Mouse (Mus musculus) heart, embryonic 11.5 days (tissue): ENCODE results near the gene Tcf12. TPM values are rescaled to one million over a fixed set of nuclear protein-coding genes. Genes with fewer than 3 reads are reported as not detected.

Source experiments
- ATAC-seq: fragments of 200-750 bp; cut with Nextera tagmentation; replicated peaks from 2 replicates; pipeline ENCODE4 v1.8.0; 2017; ENCODE audit warnings: moderate library complexity; ENCODE audit not compliant: insufficient number of reproducible peaks, low FRiP score, low TSS enrichment
- H3K27ac ChIP-seq: fragments of 300-500 bp; sonication (generic); 2 replicates; pipeline ENCODE4 v1.5.1; 2014; ENCODE audit warnings: mild to moderate bottlenecking, low read depth, low read length
- H3K27me3 ChIP-seq: fragments of 300-500 bp; sonication (generic); 2 replicates; pipeline ENCODE4 v1.6.1; 2014; ENCODE audit warnings: mild to moderate bottlenecking, low read length, mixed read lengths; ENCODE audit not compliant: control insufficient read depth, insufficient read depth
- H3K36me3 ChIP-seq: fragments of 300-500 bp; sonication (generic); 2 replicates; pipeline ENCODE4 v1.6.1; 2014; ENCODE audit warnings: mild to moderate bottlenecking, low read length, moderate library complexity, mixed read lengths; ENCODE audit not compliant: control insufficient read depth, insufficient read depth
- H3K4me1 ChIP-seq: fragments of 300-500 bp; sonication (generic); 2 replicates; pipeline ENCODE4 v1.6.1; 2014; ENCODE audit warnings: low read length; ENCODE audit not compliant: control insufficient read depth, insufficient read depth
- H3K4me2 ChIP-seq: fragments of 300-500 bp; sonication (generic); 2 replicates; pipeline ENCODE4 v1.6.1; 2014; ENCODE audit warnings: mild to moderate bottlenecking, moderate library complexity
- H3K4me3 ChIP-seq: fragments of 300-500 bp; sonication (generic); 2 replicates; pipeline ENCODE4 v1.5.1; 2014; ENCODE audit warnings: low read depth, low read length
- H3K9ac ChIP-seq: fragments of 300-500 bp; sonication (generic); 2 replicates; pipeline ENCODE4 v1.6.1; 2014; ENCODE audit warnings: mild to moderate bottlenecking, low read depth, low read length, moderate library complexity
- H3K9me3 ChIP-seq: fragments of 300-500 bp; sonication (generic); replicated peaks from 2 replicates; pipeline ENCODE4 v1.6.1; 2016; ENCODE audit warnings: low read length; ENCODE audit not compliant: control insufficient read depth
- WGBS: fragments of 180-500 bp; shearing (Covaris S2); extraction: QIAGEN DNeasy Blood & Tissue Kit; methylation state at CpG from one replicate; pipeline ENCODE4 v1.1.7; 2014; ENCODE audit not compliant: insufficient replicate concordance; 5-methylcytosine and 5-hydroxymethylcytosine counted together
- polyA plus RNA-seq: library from polyadenylated mRNA; unstranded; fragments of >200 nt; fragmentation: Nextera tagmentation; extraction: Ambion mirVana; gene quantifications from 2 replicates; pipeline ENCODE4 v1.2.1, GENCODE M21; 2014

Tcf12 gene
- 47.3 and 51.8 TPM in 2 replicates for polyA plus RNA-seq

GRCm38 (mm10) chr9:72111622-72112550, at the start of gene Tcf12:
Gene Tcf12, minus strand, starts transcription at chr9:72111871.
- peak within 1 kb of the TSS; percentile 94 for H3K27ac ChIP-seq
- peak within 1 kb of the TSS; percentile 93 for H3K4me3 ChIP-seq
- WGBS: 3% methylated on average over 79 of the region's 88 CpGs
- H3K9me3 ChIP-seq: no peaks in the 10 kb centered on the region
- no peaks in the 10 kb centered on the region for H3K27me3 ChIP-seq
- H3K36me3 ChIP-seq: no peaks in the 10 kb centered on the region; the same call in 1 of the 2 replicates
- peaks cover 5% of the 10 kb centered on the region; the same call in 1 of the 2 replicates for H3K4me1 ChIP-seq
- H3K9ac ChIP-seq: peak within 1 kb of the TSS; percentile 99
- H3K4me2 ChIP-seq: peak within 1 kb of the TSS; percentile 88
- peak; percentile 87 for ATAC-seq

- Histone ChIP-seq H3K36me3 (no peaks in the 10 kb centered on the region), H3K27me3 (no peaks in the 10 kb centered on the region), H3K4me1 (no peaks in the 10 kb centered on the region), H3K9ac (no peak overlapping the region), H3K4me2 (no peak overlapping the region), H3K9me3 (no peaks in the 10 kb centered on the region), H3K27ac (no peak overlapping the region), H3K4me3 (no peak overlapping the region)
- WGBS: 87% methylated on average over 2 of the region's 2 CpGs
- ATAC-seq: no peak
These were observed 46.7 kb upstream of the Tcf12 start for GRCm38 (mm10) chr9:72158392-72158791.

- no peak overlapping the region for H3K4me3 ChIP-seq
- H3K4me1 ChIP-seq: no peaks in the 10 kb centered on the region
- no peak overlapping the region for H3K9ac ChIP-seq
- WGBS: 71% methylated on average over 1 of the region's 1 CpGs
- no peak overlapping the region for H3K27ac ChIP-seq
- H3K4me2 ChIP-seq: no peak overlapping the region
- H3K36me3 ChIP-seq: no peaks in the 10 kb centered on the region
- no peak for ATAC-seq
- H3K9me3 ChIP-seq: no peaks in the 10 kb centered on the region
- H3K27me3 ChIP-seq: no peaks in the 10 kb centered on the region
These were observed 45.4 kb upstream of the Tcf12 start for GRCm38 (mm10) chr9:72157091-72157490.

- Histone ChIP-seq H3K4me3 (no peak overlapping the region), H3K9me3 (no peaks in the 10 kb centered on the region)
- WGBS: 41% methylated on average over 21 of the region's 21 CpGs
These were observed 43.8 kb upstream of the Tcf12 start for GRCm38 (mm10) chr9:72155250-72156138.

GRCm38 (mm10) chr9:72144148-72144547, 32.5 kb upstream of the Tcf12 start:
- Histone ChIP-seq H3K9me3 (no peaks in the 10 kb centered on the region), H3K9ac (no peak overlapping the region), H3K4me1 (no peaks in the 10 kb centered on the region), H3K27me3 (no peaks in the 10 kb centered on the region), H3K27ac (no peak overlapping the region), H3K4me2 (no peak overlapping the region), H3K36me3 (no peaks in the 10 kb centered on the region), H3K4me3 (no peak overlapping the region)
- WGBS: 42% methylated on average over 5 of the region's 5 CpGs
- ATAC-seq: no peak

More at GRCm38 (mm10) chr9:72155250-72156138, 43.8 kb upstream of the Tcf12 start:
- Histone ChIP-seq H3K36me3 (no peaks in the 10 kb centered on the region), H3K9ac (no peak overlapping the region), H3K27ac (no peak overlapping the region), H3K4me2 (peak overlapping the region; percentile 47), H3K27me3 (no peaks in the 10 kb centered on the region), H3K4me1 (no peaks in the 10 kb centered on the region)
- no peak for ATAC-seq

GRCm38 (mm10) chr9:72137899-72138298, 26.2 kb upstream of the Tcf12 start:
- Histone ChIP-seq H3K9me3 (no peaks in the 10 kb centered on the region), H3K27me3 (no peaks in the 10 kb centered on the region), H3K36me3 (no peaks in the 10 kb centered on the region), H3K27ac (no peak overlapping the region), H3K9ac (no peak overlapping the region), H3K4me2 (no peak overlapping the region), H3K4me1 (peaks cover 3% of the 10 kb centered on the region; the same call in 1 of the 2 replicates), H3K4me3 (no peak overlapping the region)
- ATAC-seq: no peak

- Histone ChIP-seq H3K27me3 (no peaks in the 10 kb centered on the region), H3K36me3 (no peaks in the 10 kb centered on the region), H3K4me3 (peak overlapping the region; percentile 57), H3K27ac (peak overlapping the region; percentile 92), H3K9me3 (no peaks in the 10 kb centered on the region), H3K4me1 (peaks cover 3% of the 10 kb centered on the region; the same call in 1 of the 2 replicates), H3K9ac (peak overlapping the region; percentile 86), H3K4me2 (peak overlapping the region; percentile 85)
- no peak for ATAC-seq
- 58% methylated on average over 4 of the region's 4 CpGs for WGBS
These were observed 22.1 kb upstream of the Tcf12 start for GRCm38 (mm10) chr9:72133772-72134245.

- Histone ChIP-seq H3K9me3 (no peaks in the 10 kb centered on the region), H3K27me3 (no peaks in the 10 kb centered on the region), H3K9ac (peak overlapping the region; percentile 86), H3K27ac (peak overlapping the region; percentile 92), H3K36me3 (no peaks in the 10 kb centered on the region), H3K4me2 (peak overlapping the region; percentile 85), H3K4me1 (peaks cover 3% of the 10 kb centered on the region; the same call in 1 of the 2 replicates), H3K4me3 (peak overlapping the region; percentile 57)
- peak; percentile 88 for ATAC-seq
- WGBS: 1% methylated on average over 56 of the region's 56 CpGs
These were observed 21.6 kb upstream of the Tcf12 start for GRCm38 (mm10) chr9:72133089-72133771.
